ENCODE assay signal across 12 mouse cellular contexts in genomic region chr11:104589570-104589969, GRCm38 (mm10).
"Had no signal": no experiment of that assay in that cellular context is flagged by ENCODE, and none has a peak within 500 bp of the region (broad histone marks: within the 10 kb centered on the region; RNA-seq: fewer than 3 reads in every experiment).

No protein-coding gene starts in this region.

- H3K9me3 ChIP-seq: embryonic facial prominence, embryonic 12.5 days; embryonic facial prominence, embryonic 15.5 days had no signal

- H3K4me3 ChIP-seq: embryonic facial prominence, embryonic 10.5 days; embryonic facial prominence, embryonic 12.5 days; embryonic facial prominence, embryonic 13.5 days; embryonic facial prominence, embryonic 15.5 days; erythroblast, embryonic 14.5 days; forebrain, embryonic 10.5 days; forebrain, embryonic 12.5 days; forebrain, embryonic 13.5 days; forebrain, embryonic 15.5 days; gastrocnemius, adult 2 months; heart, adult 2 months had no signal

- H3K27me3 ChIP-seq: embryonic facial prominence, embryonic 12.5 days; embryonic facial prominence, embryonic 13.5 days; embryonic facial prominence, embryonic 15.5 days; forebrain, embryonic 12.5 days; forebrain, embryonic 13.5 days; forebrain, embryonic 15.5 days had no signal

- H3K27ac ChIP-seq: embryonic facial prominence, embryonic 10.5 days; embryonic facial prominence, embryonic 12.5 days; embryonic facial prominence, embryonic 13.5 days; embryonic facial prominence, embryonic 15.5 days; forebrain, embryonic 10.5 days; forebrain, embryonic 12.5 days; forebrain, embryonic 13.5 days; forebrain, embryonic 15.5 days; gastrocnemius, adult 2 months; heart, adult 2 months had no signal

- H3K4me2 ChIP-seq: embryonic facial prominence, embryonic 12.5 days; embryonic facial prominence, embryonic 13.5 days; embryonic facial prominence, embryonic 15.5 days; forebrain, embryonic 12.5 days; forebrain, embryonic 13.5 days; forebrain, embryonic 15.5 days had no signal

- H3K4me1 ChIP-seq: embryonic facial prominence, embryonic 12.5 days; embryonic facial prominence, embryonic 13.5 days; embryonic facial prominence, embryonic 15.5 days; forebrain, embryonic 10.5 days; forebrain, embryonic 12.5 days; forebrain, embryonic 13.5 days; forebrain, embryonic 15.5 days had no signal

- H3K9ac ChIP-seq: embryonic facial prominence, embryonic 12.5 days; embryonic facial prominence, embryonic 13.5 days; embryonic facial prominence, embryonic 15.5 days; forebrain, embryonic 12.5 days; forebrain, embryonic 13.5 days; forebrain, embryonic 15.5 days; forebrain, postnatal 0 days had no signal

- H3K36me3 ChIP-seq: embryonic facial prominence, embryonic 10.5 days; embryonic facial prominence, embryonic 12.5 days; embryonic facial prominence, embryonic 13.5 days; embryonic facial prominence, embryonic 15.5 days; forebrain, embryonic 10.5 days; forebrain, embryonic 12.5 days; forebrain, embryonic 15.5 days had no signal
